9 mouse cellular contexts compared by ENCODE assay signal in the genomic region with DNA sequence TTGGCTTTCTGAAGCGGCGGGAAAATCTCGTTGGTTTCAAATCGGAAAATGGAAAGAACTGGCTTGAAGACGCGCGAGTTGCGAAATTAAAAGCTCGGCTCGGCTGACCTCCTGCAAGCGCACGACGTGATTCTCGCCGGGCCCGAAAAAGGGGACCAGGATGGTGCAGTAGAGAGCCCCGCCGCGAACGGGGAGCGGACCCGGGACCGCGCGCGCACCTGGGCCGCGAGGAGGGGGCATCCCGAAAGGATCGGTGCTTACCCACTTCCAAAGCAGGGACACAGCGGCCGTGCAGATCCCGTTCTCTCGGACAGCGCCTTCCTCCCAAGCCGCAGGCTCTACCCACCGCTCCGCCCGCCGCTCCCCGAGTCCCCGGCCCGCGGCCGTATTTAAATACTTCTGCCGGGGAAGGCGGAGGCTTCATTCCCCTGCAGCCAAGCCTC. TPM values are rescaled to one million over a fixed set of nuclear protein-coding genes. Genes with fewer than 3 reads are reported as not detected.
A peak's percentile ranks its signal among the peaks of the same experiment; 100 is the strongest.
DNase-seq lines count a peak whose midpoint lies in the region; ATAC-seq lines count a peak whose summit lies in the region.
"Had no signal": no experiment of that assay in that cellular context is flagged by ENCODE, and none has a peak within 500 bp of the region (broad histone marks: within the 10 kb centered on the region; RNA-seq: fewer than 3 reads in every experiment).

No protein-coding gene starts in this region.

- no peaks in the 10 kb centered on the region for H3K36me3 ChIP-seq in kidney, embryonic 14.5 days (ENCODE audit: control insufficient read depth, insufficient read depth, low read length)
- no peaks in the 10 kb centered on the region for H3K36me3 ChIP-seq in forebrain, embryonic 15.5 days
- no peaks in the 10 kb centered on the region for H3K36me3 ChIP-seq in macrophage (ENCODE audit: inconsistent target)

- H3K4me1 ChIP-seq in kidney, embryonic 14.5 days (ENCODE audit: control insufficient read depth, insufficient read depth, low read length) = peaks cover 8% of the 10 kb centered on the region; the same call in 1 of the 2 replicates
- peaks cover 14% of the 10 kb centered on the region for H3K4me1 ChIP-seq in forebrain, embryonic 15.5 days

- no peak for ATAC-seq in kidney, embryonic 14.5 days (ENCODE audit: low FRiP score, low TSS enrichment)
- no peak for ATAC-seq in forebrain, embryonic 15.5 days (replicated peaks)

- H3K9me3 ChIP-seq in kidney, embryonic 14.5 days (ENCODE audit: control insufficient read depth, low read length) = no peaks in the 10 kb centered on the region
- H3K9me3 ChIP-seq in forebrain, embryonic 15.5 days = no peaks in the 10 kb centered on the region

- H3K79me2 ChIP-seq in macrophage (ENCODE audit: inconsistent target) = peaks cover 49% of the 10 kb centered on the region

- peak overlapping the region; percentile 70 for H3K9ac ChIP-seq in kidney, embryonic 14.5 days (ENCODE audit: low read depth, low read length)
- peak overlapping the region; percentile 87 for H3K9ac ChIP-seq in forebrain, embryonic 15.5 days (replicated peaks)

- H3K27ac ChIP-seq in kidney, embryonic 14.5 days (ENCODE audit: low read depth, low read length) = peak overlapping the region; percentile 91; the same call in 1 of the 2 replicates
- peak overlapping the region; percentile 79 for H3K27ac ChIP-seq in forebrain, embryonic 15.5 days (replicated peaks)
- H3K27ac ChIP-seq in macrophage = peak overlapping the region; percentile 15; the same call in 1 of the 2 replicates

- H3K4me3 ChIP-seq in kidney, embryonic 14.5 days (ENCODE audit: low read length) = peak overlapping the region; percentile 77
- peak overlapping the region; percentile 84 for H3K4me3 ChIP-seq in forebrain, embryonic 15.5 days
- peak overlapping the region; percentile 80 for H3K4me3 ChIP-seq in macrophage (ENCODE audit: inconsistent target)

- no peak for DNase-seq in kidney, adult 18-20 months
- DNase-seq in MEL-GATA-1-ER (ENCODE audit: extremely low read depth, low read depth) = peak; percentile 9
- no peak for DNase-seq in right cerebral cortex, postnatal 4 days
- no peak for DNase-seq in ovary, postnatal 14 days (ENCODE audit: low spot score)
- no peak for DNase-seq in spleen, adult 18-20 months

- 2% methylated on average over 45 of the region's 47 CpGs for WGBS in kidney, embryonic 14.5 days
- under 1% methylated on average over 46 of the region's 47 CpGs for WGBS in forebrain, embryonic 15.5 days
- under 1% methylated on average over 45 of the region's 47 CpGs for WGBS in macrophage (ENCODE audit: missing documents)

- no peaks in the 10 kb centered on the region for H3K27me3 ChIP-seq in kidney, embryonic 14.5 days (ENCODE audit: control insufficient read depth, insufficient read depth, low read length)
- no peaks in the 10 kb centered on the region for H3K27me3 ChIP-seq in forebrain, embryonic 15.5 days

- peak overlapping the region; percentile 75 for H3K4me2 ChIP-seq in kidney, embryonic 14.5 days (replicated peaks; ENCODE audit: low read depth, low read length)
- peak overlapping the region; percentile 86 for H3K4me2 ChIP-seq in forebrain, embryonic 15.5 days (replicated peaks)

RNA-seq across cellular contexts. Expression of gene Ugdh, which starts 0.4 kb away (rescaled TPM):
- 56.2 and 68.9 TPM in 2 replicates for polyA plus RNA-seq in kidney, embryonic 14.5 days (2014; fragmentation: Nextera tagmentation; extraction: Ambion mirVana)
- polyA plus RNA-seq in forebrain, embryonic 15.5 days (2015; fragmentation: Nextera tagmentation; extraction: Ambion mirVana) = 60.4 and 60.7 TPM in 2 replicates
- 100 to 1,000 TPM in 1 of 26 experiments, 10 to 100 TPM in 25; 13.0 to 153 (median 34.1) TPM for total RNA-seq in macrophage (2018; cell fraction: chromatin; rRNA removed)
- total RNA-seq in macrophage (2018; cell fraction: cytosol; rRNA removed) = 10 to 100 TPM; 35.3 to 60.4 (median 42.7) TPM
- 100 to 1,000 TPM in 1 of 26 experiments, 10 to 100 TPM in 25; 17.4 to 114 (median 34.7) TPM for total RNA-seq in macrophage (2018; cell fraction: nucleus; rRNA removed)
- 29.7 to 103 TPM (median 53.7 TPM) in 3 replicates for polyA plus RNA-seq in macrophage (2018)

RNA-seq across cellular contexts. Expression of gene Lias, which starts 44.1 kb away (rescaled TPM):
- polyA plus RNA-seq in kidney, embryonic 14.5 days (2014; fragmentation: Nextera tagmentation; extraction: Ambion mirVana) = 66.5 and 68.3 TPM in 2 replicates
- polyA plus RNA-seq in forebrain, embryonic 15.5 days (2015; fragmentation: Nextera tagmentation; extraction: Ambion mirVana) = 62.5 and 69.0 TPM in 2 replicates
- 10 to 100 TPM in 23 of 26 experiments, 1 to 10 TPM in 3; 8.1 to 65.0 (median 31.3) TPM for total RNA-seq in macrophage (2018; cell fraction: chromatin; rRNA removed)
- total RNA-seq in macrophage (2018; cell fraction: cytosol; rRNA removed) = 10 to 100 TPM in 25 of 26 experiments, 1 to 10 TPM in 1; 9.7 to 25.0 (median 19.8) TPM
- 10 to 100 TPM in 24 of 26 experiments, 1 to 10 TPM in 2; 8.0 to 46.6 (median 19.2) TPM for total RNA-seq in macrophage (2018; cell fraction: nucleus; rRNA removed)
- 20.7 to 35.1 TPM (median 21.1 TPM) in 3 replicates for polyA plus RNA-seq in macrophage (2018)

RNA-seq across cellular contexts. Expression of gene Rpl9, which starts 44.1 kb away (rescaled TPM):
- 1,219 and 1,442 TPM in 2 replicates for polyA plus RNA-seq in kidney, embryonic 14.5 days (2014; fragmentation: Nextera tagmentation; extraction: Ambion mirVana)
- polyA plus RNA-seq in forebrain, embryonic 15.5 days (2015; fragmentation: Nextera tagmentation; extraction: Ambion mirVana) = 635 and 693 TPM in 2 replicates
- 100 to 1,000 TPM in 24 of 26 experiments, 10 to 100 TPM in 2; 67.9 to 295 (median 149) TPM for total RNA-seq in macrophage (2018; cell fraction: chromatin; rRNA removed)
- 1,000 to 10,000 TPM in 8 of 26 experiments, 100 to 1,000 TPM in 18; 591 to 1,238 (median 829) TPM for total RNA-seq in macrophage (2018; cell fraction: cytosol; rRNA removed)
- total RNA-seq in macrophage (2018; cell fraction: nucleus; rRNA removed) = 100 to 1,000 TPM; 149 to 282 (median 185) TPM
- polyA plus RNA-seq in macrophage (2018) = 415 to 1,286 TPM (median 1,137 TPM) in 3 replicates

RNA-seq across cellular contexts. Expression of gene Gm43552, which starts 57.2 kb away (rescaled TPM):
- not detected in 2 replicates for polyA plus RNA-seq in kidney, embryonic 14.5 days (2014; fragmentation: Nextera tagmentation; extraction: Ambion mirVana)
- polyA plus RNA-seq in forebrain, embryonic 15.5 days (2015; fragmentation: Nextera tagmentation; extraction: Ambion mirVana) = not detected in 2 replicates
- total RNA-seq in macrophage (2018; cell fraction: chromatin; rRNA removed) = not detected
- total RNA-seq in macrophage (2018; cell fraction: cytosol; rRNA removed) = not detected
- not detected for total RNA-seq in macrophage (2018; cell fraction: nucleus; rRNA removed)
- polyA plus RNA-seq in macrophage (2018) = not detected in 3 replicates
- polyA plus RNA-seq: brain, embryonic 14.5 days had no signal

Comparison
In these comparisons a context has a peak if more than half of its experiments do, and no peak if none do; other contexts are left out.
1. H3K27ac ChIP-seq: peak in every context shown above with its lines; median percentile 91 in kidney, embryonic 14.5 days; 79 in forebrain, embryonic 15.5 days; 15 in macrophage.